Mouse (Mus musculus): ENCODE measurements around the gene Prkar2b.

Gene Prkar2b

GRCm38 (mm10) chr12:32008728-32009127 is 52.4 kb downstream of the Prkar2b start:
- no peak for DNase-seq

GRCm38 (mm10) chr12:32007646-32008045 is 53.5 kb downstream of the Prkar2b start:
- no peak for DNase-seq

- no peak for DNase-seq
Observed at GRCm38 (mm10) chr12:32007040-32007439, 54.1 kb downstream of the Prkar2b start.

- DNase-seq: no peak
Observed at GRCm38 (mm10) chr12:32006391-32006929, 54.6 kb downstream of the Prkar2b start.

GRCm38 (mm10) chr12:32000464-32000863 is 60.6 kb downstream of the Prkar2b start:
- DNase-seq: no peak

GRCm38 (mm10) chr12:31998706-31999105 is 62.4 kb downstream of the Prkar2b start:
- DNase-seq: no peak

- DNase-seq: no peak
Observed at GRCm38 (mm10) chr12:31997328-31997878, 63.7 kb downstream of the Prkar2b start.

GRCm38 (mm10) chr12:31996877-31997276 is 64.2 kb downstream of the Prkar2b start:
- no peak for DNase-seq

- DNase-seq: no peak
Observed at GRCm38 (mm10) chr12:31990575-31990974, 70.5 kb downstream of the Prkar2b start.

GRCm38 (mm10) chr12:31989726-31990125 is 71.4 kb downstream of the Prkar2b start:
- no peak for DNase-seq

GRCm38 (mm10) chr12:31986463-31986862 is 74.6 kb downstream of the Prkar2b start:
- no peak for DNase-seq

GRCm38 (mm10) chr12:31985738-31986137 is 75.4 kb downstream of the Prkar2b start:
- no peak for DNase-seq

- no peak for DNase-seq
Observed at GRCm38 (mm10) chr12:31984664-31985063, 76.4 kb downstream of the Prkar2b start.

GRCm38 (mm10) chr12:31984206-31984605 is 76.9 kb downstream of the Prkar2b start:
- no peak for DNase-seq

GRCm38 (mm10) chr12:31983769-31984168 is 77.3 kb downstream of the Prkar2b start:
- no peak for DNase-seq

- DNase-seq: peak; percentile 66 to 68
Observed at GRCm38 (mm10) chr12:31983238-31983637, 77.9 kb downstream of the Prkar2b start.

- DNase-seq: no peak
Observed at GRCm38 (mm10) chr12:31977613-31978195, 83.4 kb downstream of the Prkar2b start.

- DNase-seq: peak; percentile 16 to 17
Observed at GRCm38 (mm10) chr12:31976544-31976943, 84.6 kb downstream of the Prkar2b start.

- peak; percentile 42 to 47 for DNase-seq
Observed at GRCm38 (mm10) chr12:31973473-31974172, 87.5 kb downstream of the Prkar2b start.

GRCm38 (mm10) chr12:31971547-31971946 is 89.5 kb downstream of the Prkar2b start:
- DNase-seq: no peak

- DNase-seq: no peak
Observed at GRCm38 (mm10) chr12:31969111-31969510, 92.0 kb downstream of the Prkar2b start.

GRCm38 (mm10) chr12:31967536-31967935 is 93.6 kb downstream of the Prkar2b start:
- peak in 1 of 2 experiments; percentile 57 for DNase-seq

- no peak for DNase-seq
Observed at GRCm38 (mm10) chr12:31966405-31966804, 94.7 kb downstream of the Prkar2b start.

Measured in cerebellum, adult 18-20 months (tissue).